Mouse (Mus musculus) limb, embryonic 11.5 days (tissue): ENCODE measurements around the gene Strip2. TPM values are rescaled to one million over a fixed set of nuclear protein-coding genes. Genes with fewer than 3 reads are reported as not detected.

Source experiments
- ATAC-seq: fragments of 200-750 bp; cut with Nextera tagmentation; 2 replicates; pipeline ENCODE4 v1.8.0; 2017; ENCODE audit warnings: low read depth; ENCODE audit not compliant: insufficient number of reproducible peaks, low FRiP score, low TSS enrichment
- DNase-seq: peaks from one replicate; pipeline ENCODE4 v3.0.0-alpha.2; 2015; ENCODE audit warnings: low spot score
- H3K27ac ChIP-seq: fragments of 300-500 bp; sonication (generic); replicated peaks from 2 replicates; pipeline ENCODE4 v1.5.1; 2014; ENCODE audit warnings: low read depth, mild to moderate bottlenecking, low read length
- H3K27me3 ChIP-seq: fragments of 300-500 bp; sonication (generic); 2 replicates; pipeline ENCODE4 v1.6.1; 2014; ENCODE audit warnings: mild to moderate bottlenecking, low read length, mixed read lengths; ENCODE audit not compliant: control insufficient read depth, insufficient read depth
- H3K36me3 ChIP-seq: fragments of 300-500 bp; sonication (generic); 2 replicates; pipeline ENCODE4 v1.6.1; 2014; ENCODE audit warnings: mild to moderate bottlenecking, low read length, moderate library complexity, mixed read lengths; ENCODE audit not compliant: control insufficient read depth, insufficient read depth
- H3K4me1 ChIP-seq: fragments of 300-500 bp; sonication (generic); 2 replicates; pipeline ENCODE4 v1.6.1; 2014; ENCODE audit warnings: low read length, mixed read lengths; ENCODE audit not compliant: control insufficient read depth, insufficient read depth
- H3K4me2 ChIP-seq: fragments of 300-500 bp; sonication (generic); 2 replicates; pipeline ENCODE4 v1.6.1; 2014; ENCODE audit warnings: low read depth, mild to moderate bottlenecking, moderate library complexity; ENCODE audit not compliant: severe bottlenecking
- H3K4me3 ChIP-seq: fragments of 300-500 bp; sonication (generic); 2 replicates; pipeline ENCODE4 v1.5.1; 2014; ENCODE audit warnings: low read depth, low read length
- H3K9ac ChIP-seq: fragments of 300-500 bp; sonication (generic); 2 replicates; pipeline ENCODE4 v1.6.1; 2014; ENCODE audit warnings: mild to moderate bottlenecking, low read length
- H3K9me3 ChIP-seq: fragments of 300-500 bp; sonication (generic); 2 replicates; pipeline ENCODE4 v1.6.1; 2016; ENCODE audit warnings: low read length; ENCODE audit not compliant: control insufficient read depth
- WGBS: fragments of 180-500 bp; shearing (Covaris S2); extraction: QIAGEN DNeasy Blood & Tissue Kit; methylation state at CpG from one replicate; pipeline ENCODE4 v1.1.7; 2014; 5-methylcytosine and 5-hydroxymethylcytosine counted together
- polyA plus RNA-seq: library from polyadenylated mRNA; unstranded; fragments of >200 nt; fragmentation: Nextera tagmentation; extraction: Ambion mirVana; gene quantifications from 2 replicates; pipeline ENCODE4 v1.2.1, GENCODE M21; 2014

Gene Strip2
- polyA plus RNA-seq, 1 experiment from 2014 or later = 1.3 TPM

DNA sequence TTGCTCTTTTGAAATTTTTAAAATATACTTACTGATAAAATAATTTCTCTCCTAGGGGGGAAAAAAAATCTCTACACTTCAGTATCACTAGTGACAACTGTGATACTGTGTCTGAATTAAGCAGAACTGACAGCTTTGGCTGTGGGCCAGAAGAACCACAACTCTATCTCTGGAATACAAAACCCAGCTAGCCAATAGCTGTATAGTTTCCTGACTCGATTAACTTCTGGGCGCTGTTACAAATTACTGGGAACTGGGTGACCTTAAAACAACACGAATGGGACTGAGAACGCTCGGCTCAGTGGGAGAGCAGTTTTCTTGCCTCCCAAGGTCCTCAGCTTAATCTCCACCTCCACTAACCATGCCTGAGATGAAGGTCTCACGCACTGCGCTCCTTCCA lies 51.1 kb downstream of the Strip2 start:
- 77% methylated on average over 7 of the region's 7 CpGs for WGBS
- H3K4me1 ChIP-seq = no peaks in the 10 kb centered on the region
- no peak overlapping the region for H3K4me2 ChIP-seq

DNA sequence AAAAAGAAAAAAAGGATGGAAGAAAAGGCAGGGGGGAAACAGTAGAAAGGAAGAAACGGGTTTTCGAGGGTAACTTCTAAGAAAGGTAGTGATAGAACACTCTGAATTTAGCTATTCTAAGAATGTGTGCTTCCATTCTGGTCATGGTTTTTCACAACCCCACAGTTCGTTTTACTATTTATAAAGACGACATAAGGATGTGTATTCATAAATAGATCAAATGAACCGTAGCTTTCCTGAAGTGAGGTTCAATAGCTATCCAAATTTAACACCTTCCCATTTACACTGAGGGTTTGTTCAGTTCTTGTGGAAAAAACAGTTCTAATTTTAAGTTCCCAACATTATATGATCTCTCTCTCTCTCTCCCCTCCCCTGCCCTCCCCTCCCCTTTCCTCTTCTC lies 56.5 kb downstream of the Strip2 start:
- no peak for ATAC-seq
- Histone ChIP-seq H3K36me3 (no peaks in the 10 kb centered on the region), H3K9ac (no peak overlapping the region), H3K9me3 (no peaks in the 10 kb centered on the region), H3K27me3 (no peaks in the 10 kb centered on the region), H3K4me1 (no peaks in the 10 kb centered on the region), H3K27ac (no peak overlapping the region), H3K4me3 (no peak overlapping the region), H3K4me2 (no peak overlapping the region)
- 85% methylated on average over 5 of the region's 5 CpGs for WGBS
- DNase-seq = no peak

More for the DNA sequence above, 51.1 kb downstream of the Strip2 start:
- no peak overlapping the region for H3K27ac ChIP-seq
- no peaks in the 10 kb centered on the region for H3K36me3 ChIP-seq
- no peaks in the 10 kb centered on the region for H3K27me3 ChIP-seq
- no peak overlapping the region for H3K4me3 ChIP-seq
- ATAC-seq = no peak
- no peak for DNase-seq
- H3K9me3 ChIP-seq = no peaks in the 10 kb centered on the region
- H3K9ac ChIP-seq = no peak overlapping the region

DNA sequence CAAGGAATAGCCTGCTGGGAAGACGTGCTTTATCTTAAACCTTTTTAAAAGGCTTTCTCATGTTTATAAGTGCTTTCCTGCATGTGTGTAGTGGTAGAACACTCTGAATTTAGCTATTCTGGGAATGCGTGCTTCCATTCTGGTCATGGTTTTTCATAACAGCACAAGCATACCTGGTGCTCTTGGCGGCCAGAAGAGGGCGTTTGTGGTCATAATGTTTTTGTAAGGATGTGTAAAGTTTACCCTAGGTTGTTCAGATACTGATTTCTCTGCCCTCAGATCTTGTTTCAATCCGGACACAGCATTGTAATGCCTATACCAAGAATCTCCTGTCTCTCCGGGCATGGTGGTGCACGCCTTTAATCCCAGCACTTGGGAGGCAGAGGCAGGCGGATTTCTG lies 58.0 kb downstream of the Strip2 start:
- Histone ChIP-seq H3K4me1 (no peaks in the 10 kb centered on the region), H3K27me3 (no peaks in the 10 kb centered on the region), H3K36me3 (no peaks in the 10 kb centered on the region), H3K9ac (no peak overlapping the region), H3K4me2 (no peak overlapping the region), H3K9me3 (no peaks in the 10 kb centered on the region), H3K4me3 (no peak overlapping the region), H3K27ac (no peak overlapping the region)
- WGBS = 63% methylated on average over 8 of the region's 8 CpGs
- ATAC-seq (no peak), DNase-seq (no peak)

DNA sequence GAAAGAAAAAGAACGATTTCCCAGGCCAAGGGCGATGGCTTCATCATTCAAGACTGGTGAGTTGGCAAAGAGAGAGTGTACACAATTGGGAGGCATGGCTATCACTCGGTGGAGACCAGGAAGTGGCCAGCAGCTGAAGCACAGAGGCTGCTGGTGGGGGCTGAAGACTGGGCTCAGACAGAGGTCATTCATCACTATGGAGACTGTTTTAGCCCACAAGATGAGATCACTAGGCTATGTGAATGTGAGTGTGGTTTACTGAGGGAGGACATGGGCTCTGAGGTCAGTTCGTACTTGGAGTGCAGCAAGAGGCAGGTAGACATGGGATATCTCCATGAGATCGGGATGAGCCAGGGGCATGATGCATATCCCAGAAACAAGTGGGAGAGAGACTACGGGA lies 63.6 kb downstream of the Strip2 start:
- 86% methylated on average over 6 of the region's 6 CpGs for WGBS
- H3K27ac ChIP-seq = no peak overlapping the region
- no peak overlapping the region for H3K4me3 ChIP-seq
- no peak overlapping the region for H3K4me2 ChIP-seq
- DNase-seq (no peak), ATAC-seq (no peak)
- no peaks in the 10 kb centered on the region for H3K4me1 ChIP-seq
- H3K27me3 ChIP-seq = no peaks in the 10 kb centered on the region
- no peaks in the 10 kb centered on the region for H3K36me3 ChIP-seq
- no peaks in the 10 kb centered on the region for H3K9me3 ChIP-seq
- H3K9ac ChIP-seq = no peak overlapping the region

- Histone ChIP-seq H3K36me3 (no peaks in the 10 kb centered on the region), H3K4me2 (no peak overlapping the region), H3K9ac (no peak overlapping the region), H3K4me3 (no peak overlapping the region), H3K4me1 (peaks cover 4% of the 10 kb centered on the region; the same call in 1 of the 2 replicates), H3K27ac (no peak overlapping the region), H3K27me3 (0 out of 2 replicates have a peak, but pooled peaks cover 7% of the 10 kb centered on the region), H3K9me3 (no peaks in the 10 kb centered on the region)
- no peak for ATAC-seq
- DNase-seq = no peak
Observed at GRCm38 (mm10) chr6:29981797-29982196, 65.0 kb downstream of the Strip2 start.

DNA sequence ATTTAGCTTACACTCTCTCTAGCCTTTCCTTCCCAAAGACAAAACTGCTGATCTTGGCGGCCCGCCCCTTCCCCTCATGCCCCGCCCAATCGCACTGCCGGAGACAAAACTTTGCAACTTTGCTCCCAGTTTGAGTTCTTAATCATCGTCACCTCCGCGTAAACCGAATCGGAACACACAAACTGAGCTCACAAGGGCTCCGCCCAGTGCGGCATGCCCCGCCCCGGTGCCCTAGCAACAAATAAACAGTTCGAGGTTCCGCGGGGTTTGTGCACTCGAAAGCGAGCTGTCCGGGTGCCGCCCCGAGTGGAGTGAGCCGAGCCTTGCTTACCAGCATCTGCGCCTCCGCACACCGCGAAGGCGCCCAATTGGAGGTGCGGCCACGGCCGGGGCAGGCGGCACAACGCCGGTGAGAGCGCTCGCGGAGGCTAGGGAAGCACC lies 68.3 kb downstream of the Strip2 start:
- peak overlapping the region; percentile 54 for H3K4me3 ChIP-seq
- ATAC-seq = peak; percentile 80
- no peaks in the 10 kb centered on the region for H3K36me3 ChIP-seq
- 0 out of 2 replicates have a peak, but pooled peaks cover 8% of the 10 kb centered on the region for H3K27me3 ChIP-seq
- peaks cover 4% of the 10 kb centered on the region; the same call in 1 of the 2 replicates for H3K4me1 ChIP-seq
- peak overlapping the region; percentile 60 for H3K9ac ChIP-seq
- WGBS = under 1% methylated on average over 37 of the region's 37 CpGs
- no peaks in the 10 kb centered on the region for H3K9me3 ChIP-seq
- peak overlapping the region; percentile 91 for H3K4me2 ChIP-seq
- peak; percentile 80 for DNase-seq
- H3K27ac ChIP-seq = no peak overlapping the region

- DNase-seq = peak; percentile 25
Observed at GRCm38 (mm10) chr6:29985504-29985903, 68.7 kb downstream of the Strip2 start.

DNA sequence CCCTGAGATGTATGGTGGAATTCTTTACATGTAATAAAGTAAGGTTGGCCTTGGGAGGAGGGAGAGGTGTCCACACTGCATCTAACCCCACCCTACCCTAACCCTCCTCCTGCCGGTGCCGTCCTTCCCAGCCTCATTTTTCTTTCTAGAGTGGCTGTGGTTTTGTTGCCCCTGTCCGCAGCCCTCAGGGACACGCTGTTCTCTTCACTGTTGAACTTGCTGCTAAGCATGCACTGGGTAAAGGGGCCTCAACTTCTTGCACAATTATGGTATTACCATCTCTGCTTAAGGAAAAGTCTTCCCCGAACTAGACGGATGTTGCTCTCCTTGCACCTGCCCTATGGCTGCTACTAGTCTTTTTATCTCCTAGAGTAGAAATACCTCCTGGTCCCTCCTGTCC lies 69.2 kb downstream of the Strip2 start:
- H3K27ac ChIP-seq = no peak overlapping the region
- H3K27me3 ChIP-seq = 0 out of 2 replicates have a peak, but pooled peaks cover 8% of the 10 kb centered on the region
- ATAC-seq = no peak
- H3K4me3 ChIP-seq = peak overlapping the region; percentile 54; the same call in 1 of the 2 replicates
- no peaks in the 10 kb centered on the region for H3K9me3 ChIP-seq
- no peak overlapping the region for H3K9ac ChIP-seq
- DNase-seq = no peak
- peak overlapping the region; percentile 91; the same call in 1 of the 2 replicates for H3K4me2 ChIP-seq
- WGBS = 50% methylated on average over 6 of the region's 6 CpGs
- no peaks in the 10 kb centered on the region for H3K36me3 ChIP-seq
- H3K4me1 ChIP-seq = peaks cover 4% of the 10 kb centered on the region; the same call in 1 of the 2 replicates

More at GRCm38 (mm10) chr6:29985504-29985903, 68.7 kb downstream of the Strip2 start:
- WGBS = under 1% methylated on average over 14 of the region's 14 CpGs
- Histone ChIP-seq H3K27ac (no peak overlapping the region), H3K4me1 (peaks cover 4% of the 10 kb centered on the region; the same call in 1 of the 2 replicates), H3K9ac (peak overlapping the region; percentile 60), H3K4me2 (peak overlapping the region; percentile 91), H3K36me3 (no peaks in the 10 kb centered on the region), H3K9me3 (no peaks in the 10 kb centered on the region), H3K4me3 (peak overlapping the region; percentile 54), H3K27me3 (0 out of 2 replicates have a peak, but pooled peaks cover 8% of the 10 kb centered on the region)
- ATAC-seq = no peak; the same call in 1 of the 2 replicates

GRCm38 (mm10) chr6:29987246-29987645 lies 70.4 kb downstream of the Strip2 start:
- Histone ChIP-seq H3K27ac (no peak overlapping the region), H3K27me3 (0 out of 2 replicates have a peak, but pooled peaks cover 8% of the 10 kb centered on the region), H3K4me1 (peaks cover 4% of the 10 kb centered on the region; the same call in 1 of the 2 replicates), H3K36me3 (no peaks in the 10 kb centered on the region), H3K9ac (no peak overlapping the region), H3K4me3 (no peak overlapping the region), H3K9me3 (no peaks in the 10 kb centered on the region), H3K4me2 (no peak overlapping the region)
- ATAC-seq (no peak), DNase-seq (no peak)
- 53% methylated on average over 3 of the region's 3 CpGs for WGBS
